Mouse (Mus musculus) hindbrain, embryonic 16.5 days (tissue): ENCODE measurements around the gene Plppr2. TPM values are rescaled to one million over a fixed set of nuclear protein-coding genes. Genes with fewer than 3 reads are reported as not detected.
A peak's percentile ranks its signal among the peaks of the same experiment; 100 is the strongest.

Source experiments
- ATAC-seq: fragments of 200-750 bp; cut with Nextera tagmentation; 2 replicates; pipeline ENCODE4 v1.8.0; 2017; ENCODE audit warnings: moderate TSS enrichment, moderate library complexity
- H3K27ac ChIP-seq: fragments of 300-500 bp; sonication (generic); 2 replicates; pipeline ENCODE4 v1.5.1; 2014; ENCODE audit warnings: low read depth, mild to moderate bottlenecking, control low read depth, low read length, moderate library complexity
- H3K27me3 ChIP-seq: fragments of 300-500 bp; sonication (generic); replicated peaks from 2 replicates; pipeline ENCODE4 v1.6.1; 2014; ENCODE audit warnings: low read length; ENCODE audit not compliant: control insufficient read depth, insufficient read depth
- H3K36me3 ChIP-seq: fragments of 300-500 bp; sonication (generic); 2 replicates; pipeline ENCODE4 v1.6.1; 2014; ENCODE audit warnings: mild to moderate bottlenecking, low read length, moderate library complexity, mixed read lengths; ENCODE audit not compliant: control insufficient read depth, insufficient read depth
- H3K4me1 ChIP-seq: fragments of 300-500 bp; sonication (generic); 2 replicates; pipeline ENCODE4 v1.6.1; 2014; ENCODE audit warnings: low read depth, low read length; ENCODE audit not compliant: control insufficient read depth, insufficient read depth
- H3K4me2 ChIP-seq: fragments of 300-500 bp; sonication (generic); 2 replicates; pipeline ENCODE4 v1.6.1; 2014; ENCODE audit warnings: mild to moderate bottlenecking, low read length, control low read depth, moderate library complexity
- H3K4me3 ChIP-seq: fragments of 300-500 bp; sonication (generic); 2 replicates; pipeline ENCODE4 v1.5.1; 2014; ENCODE audit warnings: mild to moderate bottlenecking, low read length, control low read depth, moderate library complexity
- H3K9ac ChIP-seq: fragments of 300-500 bp; sonication (generic); 2 replicates; pipeline ENCODE4 v1.6.1; 2014; ENCODE audit warnings: low read depth, mild to moderate bottlenecking, control low read depth, low read length, moderate library complexity
- H3K9me3 ChIP-seq: fragments of 300-500 bp; sonication (generic); 2 replicates; pipeline ENCODE4 v1.6.1; 2014; ENCODE audit warnings: mild to moderate bottlenecking, low read length, moderate library complexity; ENCODE audit not compliant: control insufficient read depth
- WGBS: fragments of 180-500 bp; shearing (Covaris S2); extraction: QIAGEN DNeasy Blood & Tissue Kit; methylation state at CpG from one replicate; pipeline ENCODE4 v1.1.7; 2014; 5-methylcytosine and 5-hydroxymethylcytosine counted together
- polyA plus RNA-seq: library from polyadenylated mRNA; unstranded; fragments of >200 nt; fragmentation: Nextera tagmentation; extraction: Ambion mirVana; gene quantifications from 2 replicates; pipeline ENCODE4 v1.2.1, GENCODE M21; 2015

Plppr2 gene
- polyA plus RNA-seq, result 106 and 115 TPM in 2 replicates

- Histone ChIP-seq H3K9me3 (no peaks in the 10 kb centered on the region), H3K4me2 (peak within 1 kb of the TSS; percentile 67), H3K4me3 (peak within 1 kb of the TSS; percentile 60), H3K27me3 (no peaks in the 10 kb centered on the region; the same call in 1 of the 2 replicates), H3K4me1 (peaks cover 14% of the 10 kb centered on the region), H3K9ac (peak within 1 kb of the TSS; percentile 79), H3K27ac (peak within 1 kb of the TSS; percentile 75), H3K36me3 (peaks cover 11% of the 10 kb centered on the region)
- ATAC-seq, result peak; percentile 96
- WGBS, result 2% methylated on average over 43 of the region's 43 CpGs
These were observed at the start of gene Plppr2 for GRCm38 (mm10) chr9:21936692-21937570. Plppr2 (plus strand) TSS chr9:21937033.

GRCm38 (mm10) chr9:21889229-21889628, 47.6 kb upstream of the Plppr2 start:
- WGBS, result 69% methylated on average over 3 of the region's 3 CpGs
- Histone ChIP-seq H3K36me3 (no peaks in the 10 kb centered on the region), H3K4me1 (no peaks in the 10 kb centered on the region), H3K9ac (no peak overlapping the region), H3K27me3 (no peaks in the 10 kb centered on the region), H3K4me2 (no peak overlapping the region), H3K27ac (no peak overlapping the region), H3K9me3 (no peaks in the 10 kb centered on the region), H3K4me3 (no peak overlapping the region)
- ATAC-seq, result no peak

- WGBS, result 16% methylated on average over 10 of the region's 10 CpGs
- H3K27me3 ChIP-seq, result 0 out of 2 replicates have a peak, but pooled peaks cover 3% of the 10 kb centered on the region
- H3K9ac ChIP-seq, result peak overlapping the region; percentile 42; the same call in 1 of the 2 replicates
These were observed 35.5 kb upstream of the Plppr2 start for GRCm38 (mm10) chr9:21901223-21901820.

GRCm38 (mm10) chr9:21904031-21904430, 32.8 kb upstream of the Plppr2 start:
- no peaks in the 10 kb centered on the region for H3K36me3 ChIP-seq
- no peaks in the 10 kb centered on the region for H3K4me1 ChIP-seq
- no peak overlapping the region for H3K4me2 ChIP-seq
- no peak overlapping the region for H3K4me3 ChIP-seq
- 85% methylated on average over 4 of the region's 4 CpGs for WGBS
- no peaks in the 10 kb centered on the region for H3K27me3 ChIP-seq
- H3K9me3 ChIP-seq, result no peaks in the 10 kb centered on the region
- no peak overlapping the region for H3K9ac ChIP-seq
- ATAC-seq, result no peak
- H3K27ac ChIP-seq, result no peak overlapping the region

More at GRCm38 (mm10) chr9:21901223-21901820, 35.5 kb upstream of the Plppr2 start:
- peak; percentile 91 for ATAC-seq
- Histone ChIP-seq H3K9me3 (no peaks in the 10 kb centered on the region), H3K27ac (peak overlapping the region; percentile 52; the same call in 1 of the 2 replicates), H3K36me3 (no peaks in the 10 kb centered on the region), H3K4me3 (peak overlapping the region; percentile 40), H3K4me2 (peak overlapping the region; percentile 39), H3K4me1 (no peaks in the 10 kb centered on the region)

- WGBS, result 84% methylated on average over 11 of the region's 11 CpGs
- H3K4me3 ChIP-seq, result no peak overlapping the region
- ATAC-seq, result no peak
These were observed 28.6 kb upstream of the Plppr2 start for GRCm38 (mm10) chr9:21908216-21908615.

GRCm38 (mm10) chr9:21909474-21910223, 27.2 kb upstream of the Plppr2 start:
- no peaks in the 10 kb centered on the region for H3K9me3 ChIP-seq

More at GRCm38 (mm10) chr9:21908216-21908615, 28.6 kb upstream of the Plppr2 start:
- Histone ChIP-seq H3K27me3 (no peaks in the 10 kb centered on the region), H3K4me2 (no peak overlapping the region), H3K36me3 (peaks cover 3% of the 10 kb centered on the region; the same call in 1 of the 2 replicates), H3K9me3 (no peaks in the 10 kb centered on the region), H3K9ac (no peak overlapping the region), H3K4me1 (no peaks in the 10 kb centered on the region), H3K27ac (no peak overlapping the region)

GRCm38 (mm10) chr9:21916851-21917492, 19.9 kb upstream of the Plppr2 start:
- Histone ChIP-seq H3K4me2 (peak overlapping the region; percentile 84), H3K27me3 (no peaks in the 10 kb centered on the region), H3K4me3 (peak overlapping the region; percentile 76), H3K4me1 (peaks cover 9% of the 10 kb centered on the region), H3K9ac (peak overlapping the region; percentile 84), H3K9me3 (no peaks in the 10 kb centered on the region), H3K36me3 (peaks cover 8% of the 10 kb centered on the region), H3K27ac (peak overlapping the region; percentile 82)
- 57% methylated on average over 3 of the region's 3 CpGs for WGBS
- no peak for ATAC-seq

More at GRCm38 (mm10) chr9:21909474-21910223, 27.2 kb upstream of the Plppr2 start:
- no peaks in the 10 kb centered on the region for H3K27me3 ChIP-seq
- 83% methylated on average over 10 of the region's 10 CpGs for WGBS
- H3K9ac ChIP-seq, result no peak overlapping the region
- H3K27ac ChIP-seq, result no peak overlapping the region
- H3K4me2 ChIP-seq, result no peak overlapping the region
- H3K4me1 ChIP-seq, result no peaks in the 10 kb centered on the region
- ATAC-seq, result no peak
- H3K36me3 ChIP-seq, result peaks cover 8% of the 10 kb centered on the region
- H3K4me3 ChIP-seq, result no peak overlapping the region

GRCm38 (mm10) chr9:21917493-21918034, 19.3 kb upstream of the Plppr2 start:
- peaks cover 9% of the 10 kb centered on the region for H3K4me1 ChIP-seq
- H3K4me3 ChIP-seq, result peak overlapping the region; percentile 76
- peak; percentile 79 for ATAC-seq
- no peaks in the 10 kb centered on the region for H3K9me3 ChIP-seq
- 2% methylated on average over 35 of the region's 35 CpGs for WGBS
- H3K4me2 ChIP-seq, result peak overlapping the region; percentile 84
- peak overlapping the region; percentile 82 for H3K27ac ChIP-seq
- H3K9ac ChIP-seq, result peak overlapping the region; percentile 84
- H3K27me3 ChIP-seq, result no peaks in the 10 kb centered on the region
- peaks cover 8% of the 10 kb centered on the region for H3K36me3 ChIP-seq
